Mouse (Mus musculus): ENCODE results near the gene Kcnc3. TPM values are rescaled to one million over a fixed set of nuclear protein-coding genes. Genes with fewer than 3 reads are reported as not detected.

Gene Kcnc3
- polyA plus RNA-seq, 1 experiment from 2014 or later = 0.08 TPM

DNA sequence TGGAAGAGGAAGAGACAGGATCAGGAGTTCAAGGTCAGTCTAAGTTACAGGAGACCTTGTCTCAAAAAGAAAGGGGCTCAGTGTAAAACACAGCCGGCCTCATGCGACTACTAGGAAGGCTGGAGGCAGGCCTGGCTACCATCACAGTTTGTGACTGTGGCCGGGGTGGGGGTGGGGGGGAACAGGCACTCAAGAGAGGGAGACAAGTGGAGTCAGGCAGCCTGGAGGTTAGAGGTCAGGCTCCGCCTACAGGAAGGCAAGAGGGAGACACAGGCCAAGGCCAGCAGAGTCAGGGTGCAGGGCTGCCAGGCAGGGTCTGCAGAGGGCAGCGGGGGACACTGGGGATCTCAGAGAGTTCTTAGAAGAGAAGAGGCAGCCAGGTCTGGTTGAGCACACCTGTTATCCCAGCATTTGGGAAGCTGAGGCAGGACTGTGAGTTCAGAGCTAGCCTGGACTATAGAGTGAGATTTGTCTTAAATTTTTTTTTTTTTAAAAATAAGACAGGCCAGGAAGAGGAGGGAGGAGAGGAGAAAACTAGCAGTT, 6.6 kb downstream of the Kcnc3 start:
- ATAC-seq (replicated peaks; ENCODE audit: extremely low read depth, insufficient read depth, low FRiP score) = no peak
- Histone ChIP-seq H3K9me3 (replicated peaks; ENCODE audit: control insufficient read depth, low read length) (no peaks in the 10 kb centered on the region), H3K4me1 (ENCODE audit: control insufficient read depth, insufficient read depth, low read length) (no peaks in the 10 kb centered on the region), H3K27me3 (ENCODE audit: control insufficient read depth, insufficient read depth, low read length) (peaks cover 45% of the 10 kb centered on the region), H3K4me3 (ENCODE audit: low read length) (no peak overlapping the region), H3K9ac (ENCODE audit: low read length) (no peak overlapping the region), H3K4me2 (ENCODE audit: low read depth, low read length) (no peak overlapping the region), H3K27ac (ENCODE audit: low read length) (no peak overlapping the region), H3K36me3 (ENCODE audit: control insufficient read depth, insufficient read depth) (no peaks in the 10 kb centered on the region)
- WGBS = 50% methylated on average over 5 of the region's 5 CpGs

DNA sequence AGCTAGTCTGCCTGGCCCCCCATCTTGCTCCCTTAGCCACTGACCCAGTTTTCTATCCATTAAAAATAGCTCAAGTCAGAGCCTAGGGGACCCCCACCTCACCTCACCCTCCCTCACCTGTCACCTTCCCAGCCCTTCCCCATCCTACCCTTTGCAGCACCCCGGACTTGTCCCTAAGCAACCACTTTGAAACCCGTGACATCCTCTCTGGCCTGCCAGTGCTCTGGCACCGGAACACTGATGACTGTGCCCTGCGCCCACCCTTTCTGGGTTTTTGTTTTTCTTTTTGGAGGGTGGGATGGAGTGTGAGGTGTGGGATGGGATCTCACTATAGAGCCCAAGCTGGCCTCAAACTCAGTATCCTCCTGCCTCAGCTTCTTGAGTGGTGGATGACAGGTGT, 7.2 kb downstream of the Kcnc3 start:
- H3K4me1 ChIP-seq (ENCODE audit: control insufficient read depth, insufficient read depth, low read length) = no peaks in the 10 kb centered on the region
- ATAC-seq (replicated peaks; ENCODE audit: extremely low read depth, insufficient read depth, low FRiP score) = no peak
- WGBS = 83% methylated on average over 4 of the region's 4 CpGs
- no peak overlapping the region for H3K4me2 ChIP-seq (ENCODE audit: low read depth, low read length)
- H3K36me3 ChIP-seq (ENCODE audit: control insufficient read depth, insufficient read depth) = no peaks in the 10 kb centered on the region
- peaks cover 45% of the 10 kb centered on the region for H3K27me3 ChIP-seq (ENCODE audit: control insufficient read depth, insufficient read depth, low read length)
- H3K9ac ChIP-seq (ENCODE audit: low read length) = no peak overlapping the region
- no peak overlapping the region for H3K27ac ChIP-seq (ENCODE audit: low read length)
- H3K9me3 ChIP-seq (replicated peaks; ENCODE audit: control insufficient read depth, low read length) = no peaks in the 10 kb centered on the region
- H3K4me3 ChIP-seq (ENCODE audit: low read length) = no peak overlapping the region

DNA sequence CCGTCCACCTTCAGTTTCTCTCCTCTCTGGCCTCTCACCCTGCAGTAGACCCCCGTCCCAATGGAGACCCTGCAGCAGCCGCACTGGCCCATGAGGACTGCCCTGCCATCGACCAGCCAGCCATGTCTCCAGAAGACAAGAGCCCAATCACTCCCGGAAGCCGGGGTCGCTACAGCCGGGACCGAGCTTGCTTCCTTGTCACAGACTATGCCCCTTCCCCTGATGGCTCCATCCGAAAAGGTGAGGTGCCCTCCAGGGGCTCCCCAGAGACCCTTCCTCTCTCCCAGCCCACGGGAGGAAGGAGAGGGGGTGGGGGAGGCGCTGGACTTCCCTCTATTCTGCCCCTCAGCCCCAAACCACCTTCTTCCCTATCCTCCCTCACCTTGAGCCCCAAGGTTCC, 7.9 kb downstream of the Kcnc3 start:
- H3K36me3 ChIP-seq (ENCODE audit: control insufficient read depth, insufficient read depth) = no peaks in the 10 kb centered on the region
- H3K27ac ChIP-seq (ENCODE audit: low read length) = no peak overlapping the region
- H3K9me3 ChIP-seq (replicated peaks; ENCODE audit: control insufficient read depth, low read length) = no peaks in the 10 kb centered on the region
- 81% methylated on average over 11 of the region's 12 CpGs for WGBS
- ATAC-seq (replicated peaks; ENCODE audit: extremely low read depth, insufficient read depth, low FRiP score) = no peak
- H3K4me2 ChIP-seq (ENCODE audit: low read depth, low read length) = no peak overlapping the region
- H3K4me1 ChIP-seq (ENCODE audit: control insufficient read depth, insufficient read depth, low read length) = no peaks in the 10 kb centered on the region
- H3K4me3 ChIP-seq (ENCODE audit: low read length) = no peak overlapping the region
- no peak overlapping the region for H3K9ac ChIP-seq (ENCODE audit: low read length)
- peaks cover 45% of the 10 kb centered on the region for H3K27me3 ChIP-seq (ENCODE audit: control insufficient read depth, insufficient read depth, low read length)

DNA sequence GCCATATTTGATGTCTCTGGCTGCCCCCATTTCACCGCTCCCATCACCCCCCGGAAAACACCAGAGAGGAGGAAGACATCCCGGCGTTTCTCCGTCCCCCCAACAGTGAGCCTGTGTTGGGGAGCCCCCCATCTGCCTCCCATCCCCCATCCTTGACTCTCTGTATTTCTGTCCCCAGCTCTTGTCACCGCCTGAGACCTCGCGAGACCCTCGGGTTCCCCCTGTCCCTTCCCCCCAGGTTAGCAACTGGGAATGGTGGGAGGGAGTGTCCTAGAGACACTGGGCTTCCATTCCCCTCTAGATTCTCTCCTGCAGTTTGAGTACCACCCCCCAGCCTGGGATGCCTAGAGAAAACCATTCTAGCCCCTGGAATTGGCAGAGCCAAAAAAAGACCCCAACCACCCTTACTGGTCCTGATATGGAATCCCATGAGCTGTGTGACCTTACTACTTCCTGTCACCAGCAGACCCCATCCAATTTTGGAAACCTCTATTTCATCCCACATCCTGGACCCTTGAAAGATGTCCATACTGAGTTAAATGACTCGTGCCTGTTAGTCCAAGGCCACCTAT, 10.3 kb downstream of the Kcnc3 start:
- Histone ChIP-seq H3K27ac (ENCODE audit: low read length) (no peak overlapping the region), H3K4me2 (ENCODE audit: low read depth, low read length) (no peak overlapping the region), H3K4me1 (ENCODE audit: control insufficient read depth, insufficient read depth, low read length) (0 out of 2 replicates have a peak, but pooled peaks cover 2% of the 10 kb centered on the region), H3K36me3 (ENCODE audit: control insufficient read depth, insufficient read depth) (no peaks in the 10 kb centered on the region), H3K9ac (ENCODE audit: low read length) (no peak overlapping the region), H3K27me3 (ENCODE audit: control insufficient read depth, insufficient read depth, low read length) (peaks cover 57% of the 10 kb centered on the region), H3K4me3 (ENCODE audit: low read length) (no peak overlapping the region), H3K9me3 (replicated peaks; ENCODE audit: control insufficient read depth, low read length) (no peaks in the 10 kb centered on the region)
- 74% methylated on average over 10 of the region's 10 CpGs for whole genome bisulfite sequencing
- ATAC-seq (replicated peaks; ENCODE audit: extremely low read depth, insufficient read depth, low FRiP score) = no peak

DNA sequence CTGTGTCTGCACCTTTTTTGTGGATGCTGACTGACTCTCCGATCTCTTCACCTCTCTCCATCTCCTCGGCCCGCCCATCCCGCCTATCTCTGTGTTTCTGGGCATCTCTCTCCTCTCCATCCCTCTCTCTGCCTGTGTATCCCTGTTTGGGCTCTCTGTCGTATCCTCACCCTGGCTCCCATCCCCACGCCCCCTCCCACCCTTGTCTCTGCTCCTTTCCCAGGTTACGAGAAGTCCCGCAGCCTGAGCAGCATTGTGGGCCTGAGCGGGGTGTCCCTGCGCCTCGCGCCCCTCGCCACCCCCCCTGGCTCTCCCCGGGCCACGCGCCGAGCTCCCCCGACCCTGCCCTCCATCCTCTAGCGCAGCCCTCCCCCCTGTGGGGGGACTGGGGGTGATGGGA, 11.2 kb downstream of the Kcnc3 start:
- H3K9me3 ChIP-seq (replicated peaks; ENCODE audit: control insufficient read depth, low read length) = no peaks in the 10 kb centered on the region
- no peak overlapping the region for H3K9ac ChIP-seq (ENCODE audit: low read length)
- peaks cover 66% of the 10 kb centered on the region for H3K27me3 ChIP-seq (ENCODE audit: control insufficient read depth, insufficient read depth, low read length)
- no peak overlapping the region for H3K27ac ChIP-seq (ENCODE audit: low read length)
- H3K4me3 ChIP-seq (ENCODE audit: low read length) = no peak overlapping the region
- no peak for ATAC-seq (replicated peaks; ENCODE audit: extremely low read depth, insufficient read depth, low FRiP score)
- 19% methylated on average over 19 of the region's 19 CpGs for WGBS
- 0 out of 2 replicates have a peak, but pooled peaks cover 2% of the 10 kb centered on the region for H3K4me1 ChIP-seq (ENCODE audit: control insufficient read depth, insufficient read depth, low read length)
- H3K4me2 ChIP-seq (ENCODE audit: low read depth, low read length) = no peak overlapping the region
- H3K36me3 ChIP-seq (ENCODE audit: control insufficient read depth, insufficient read depth) = no peaks in the 10 kb centered on the region

DNA sequence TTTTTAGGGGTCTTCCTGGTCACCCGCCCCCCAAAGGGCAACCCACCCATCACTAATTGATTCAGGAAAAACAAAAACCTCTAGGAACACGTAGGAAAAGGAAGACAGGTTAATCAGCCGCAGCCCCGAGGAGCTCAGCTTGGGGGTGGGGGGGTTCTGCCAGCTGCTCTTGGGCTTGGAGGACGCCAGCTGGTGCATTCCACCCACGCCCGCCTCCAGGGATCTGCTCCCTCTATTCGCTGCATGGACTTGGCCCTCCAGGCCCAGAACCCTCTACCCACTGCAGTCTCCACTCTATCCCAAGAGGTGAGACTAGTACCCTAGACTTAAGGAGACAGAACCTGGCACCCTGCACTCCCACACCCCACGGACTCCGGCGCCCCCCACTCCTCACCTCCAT, 12.0 kb downstream of the Kcnc3 start:
- ATAC-seq (replicated peaks; ENCODE audit: extremely low read depth, insufficient read depth, low FRiP score) = no peak
- Histone ChIP-seq H3K4me2 (ENCODE audit: low read depth, low read length) (no peak overlapping the region), H3K9ac (ENCODE audit: low read length) (no peak overlapping the region), H3K27ac (ENCODE audit: low read length) (no peak overlapping the region), H3K4me3 (ENCODE audit: low read length) (no peak overlapping the region), H3K36me3 (ENCODE audit: control insufficient read depth, insufficient read depth) (no peaks in the 10 kb centered on the region), H3K9me3 (replicated peaks; ENCODE audit: control insufficient read depth, low read length) (no peaks in the 10 kb centered on the region), H3K4me1 (ENCODE audit: control insufficient read depth, insufficient read depth, low read length) (0 out of 2 replicates have a peak, but pooled peaks cover 2% of the 10 kb centered on the region), H3K27me3 (ENCODE audit: control insufficient read depth, insufficient read depth, low read length) (peaks cover 72% of the 10 kb centered on the region)
- WGBS = 10% methylated on average over 11 of the region's 11 CpGs

DNA sequence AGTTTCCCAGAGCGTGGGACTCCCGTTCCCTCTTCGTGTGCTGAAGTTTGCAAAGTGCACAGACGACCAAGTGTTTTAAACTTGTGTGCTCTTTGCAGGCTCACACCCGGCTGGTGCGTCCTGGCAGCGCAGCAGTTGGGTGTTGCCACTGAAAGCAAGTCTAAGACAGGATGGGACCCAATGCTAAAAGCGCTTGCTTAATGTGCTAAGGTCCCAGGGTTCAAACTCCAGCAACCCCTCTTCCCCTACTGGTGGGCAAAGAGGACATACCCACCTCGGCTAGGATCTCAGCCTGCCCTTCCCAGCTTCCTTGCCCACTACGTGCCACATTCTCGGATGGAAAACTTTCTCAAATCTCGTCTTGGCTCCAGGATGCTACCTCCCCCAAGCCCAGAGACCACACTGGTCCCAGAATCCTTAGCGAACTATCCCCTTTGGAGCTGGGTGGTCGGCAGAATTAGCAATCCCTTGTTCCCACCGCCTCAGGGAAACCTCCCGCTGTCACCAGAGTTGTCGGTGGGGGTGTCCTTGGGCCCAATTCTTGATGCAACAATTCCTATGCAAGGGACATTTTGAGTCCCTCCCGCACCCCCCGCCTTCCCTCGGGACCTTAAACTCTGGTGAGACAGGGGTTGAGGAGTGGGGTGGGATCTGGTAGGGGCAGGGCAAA, 12.9 kb downstream of the Kcnc3 start:
- Histone ChIP-seq H3K27ac (ENCODE audit: low read length) (no peak overlapping the region), H3K27me3 (ENCODE audit: control insufficient read depth, insufficient read depth, low read length) (peaks cover 72% of the 10 kb centered on the region), H3K9ac (ENCODE audit: low read length) (no peak overlapping the region), H3K4me1 (ENCODE audit: control insufficient read depth, insufficient read depth, low read length) (0 out of 2 replicates have a peak, but pooled peaks cover 2% of the 10 kb centered on the region), H3K4me3 (ENCODE audit: low read length) (no peak overlapping the region), H3K4me2 (ENCODE audit: low read depth, low read length) (no peak overlapping the region), H3K9me3 (replicated peaks; ENCODE audit: control insufficient read depth, low read length) (0 out of 2 replicates have a peak, but pooled peaks cover 5% of the 10 kb centered on the region), H3K36me3 (ENCODE audit: control insufficient read depth, insufficient read depth) (no peaks in the 10 kb centered on the region)
- 4% methylated on average over 20 of the region's 20 CpGs for WGBS
- ATAC-seq (replicated peaks; ENCODE audit: extremely low read depth, insufficient read depth, low FRiP score) = no peak

DNA sequence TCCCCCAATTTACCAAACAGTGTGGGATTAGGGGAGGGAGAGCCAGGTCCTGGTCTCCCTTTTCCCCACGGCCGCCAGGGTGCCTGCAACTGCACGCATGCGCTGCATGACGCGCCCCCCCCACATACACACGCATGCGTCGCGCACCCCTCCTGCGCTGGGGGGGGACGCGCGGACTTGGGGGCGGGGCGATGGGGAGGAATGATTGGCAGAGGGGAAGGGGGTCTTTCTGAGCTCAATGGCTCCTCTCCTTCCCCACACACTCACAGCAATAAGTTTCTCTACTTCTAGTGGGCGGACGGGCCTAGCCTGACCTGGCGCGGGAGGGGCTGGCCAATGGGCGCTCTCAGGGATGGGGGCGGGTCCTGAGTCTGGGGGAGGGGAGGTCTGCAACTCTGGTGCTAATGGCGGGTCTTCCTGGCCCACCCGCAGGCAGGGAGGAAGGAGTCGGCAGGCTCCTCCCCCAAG, 13.7 kb downstream of the Kcnc3 start:
- peak overlapping the region; percentile 42 for H3K4me2 ChIP-seq (ENCODE audit: low read depth, low read length)
- WGBS = 2% methylated on average over 22 of the region's 25 CpGs
- no peak overlapping the region for H3K9ac ChIP-seq (ENCODE audit: low read length)
- peak overlapping the region; percentile 26 for H3K4me3 ChIP-seq (ENCODE audit: low read length)
- no peak for ATAC-seq (replicated peaks; ENCODE audit: extremely low read depth, insufficient read depth, low FRiP score)
- H3K4me1 ChIP-seq (ENCODE audit: control insufficient read depth, insufficient read depth, low read length) = 0 out of 2 replicates have a peak, but pooled peaks cover 2% of the 10 kb centered on the region
- H3K9me3 ChIP-seq (replicated peaks; ENCODE audit: control insufficient read depth, low read length) = 0 out of 2 replicates have a peak, but pooled peaks cover 5% of the 10 kb centered on the region
- no peaks in the 10 kb centered on the region for H3K36me3 ChIP-seq (ENCODE audit: control insufficient read depth, insufficient read depth)
- peaks cover 72% of the 10 kb centered on the region for H3K27me3 ChIP-seq (ENCODE audit: control insufficient read depth, insufficient read depth, low read length)
- H3K27ac ChIP-seq (ENCODE audit: low read length) = no peak overlapping the region

DNA sequence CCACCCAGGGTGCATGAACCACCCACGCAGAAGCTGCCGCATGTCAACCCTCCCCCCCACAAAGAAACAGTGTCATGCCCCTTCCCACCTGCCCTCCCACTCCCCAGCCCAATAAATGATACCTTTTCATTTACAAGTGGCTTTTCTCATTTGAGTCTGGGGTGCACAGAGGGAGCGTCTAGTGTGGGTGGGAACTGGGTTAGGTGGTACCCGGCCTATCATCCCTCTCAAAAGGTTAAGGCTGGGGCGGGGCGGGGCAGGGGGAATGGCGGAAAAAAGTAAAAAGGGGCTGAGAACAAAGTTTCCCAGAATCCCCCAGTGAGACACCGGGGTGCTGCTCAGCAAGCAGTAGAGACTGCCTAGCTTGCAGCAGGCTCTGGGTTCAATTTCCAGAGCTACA, 14.2 kb downstream of the Kcnc3 start:
- H3K27me3 ChIP-seq (ENCODE audit: control insufficient read depth, insufficient read depth, low read length) = peaks cover 72% of the 10 kb centered on the region
- H3K4me1 ChIP-seq (ENCODE audit: control insufficient read depth, insufficient read depth, low read length) = 0 out of 2 replicates have a peak, but pooled peaks cover 2% of the 10 kb centered on the region
- H3K9ac ChIP-seq (ENCODE audit: low read length) = no peak overlapping the region
- no peaks in the 10 kb centered on the region for H3K36me3 ChIP-seq (ENCODE audit: control insufficient read depth, insufficient read depth)
- WGBS = 4% methylated on average over 8 of the region's 8 CpGs
- H3K4me3 ChIP-seq (ENCODE audit: low read length) = no peak overlapping the region
- 0 out of 2 replicates have a peak, but pooled peaks cover 5% of the 10 kb centered on the region for H3K9me3 ChIP-seq (replicated peaks; ENCODE audit: control insufficient read depth, low read length)
- H3K27ac ChIP-seq (ENCODE audit: low read length) = no peak overlapping the region
- no peak for ATAC-seq (replicated peaks; ENCODE audit: extremely low read depth, insufficient read depth, low FRiP score)
- no peak overlapping the region for H3K4me2 ChIP-seq (ENCODE audit: low read depth, low read length)
